Mouse (Mus musculus) urinary bladder, postnatal 4 days (tissue): ENCODE measurements around the gene Bloc1s6.

Source experiments
- DNase-seq, 2 experiments: peaks; one replicate each; pipeline ENCODE4 v3.0.0; 2021 to 2022; ENCODE audit warnings: low spot score in 2 of 2

The Bloc1s6 gene

DNA sequence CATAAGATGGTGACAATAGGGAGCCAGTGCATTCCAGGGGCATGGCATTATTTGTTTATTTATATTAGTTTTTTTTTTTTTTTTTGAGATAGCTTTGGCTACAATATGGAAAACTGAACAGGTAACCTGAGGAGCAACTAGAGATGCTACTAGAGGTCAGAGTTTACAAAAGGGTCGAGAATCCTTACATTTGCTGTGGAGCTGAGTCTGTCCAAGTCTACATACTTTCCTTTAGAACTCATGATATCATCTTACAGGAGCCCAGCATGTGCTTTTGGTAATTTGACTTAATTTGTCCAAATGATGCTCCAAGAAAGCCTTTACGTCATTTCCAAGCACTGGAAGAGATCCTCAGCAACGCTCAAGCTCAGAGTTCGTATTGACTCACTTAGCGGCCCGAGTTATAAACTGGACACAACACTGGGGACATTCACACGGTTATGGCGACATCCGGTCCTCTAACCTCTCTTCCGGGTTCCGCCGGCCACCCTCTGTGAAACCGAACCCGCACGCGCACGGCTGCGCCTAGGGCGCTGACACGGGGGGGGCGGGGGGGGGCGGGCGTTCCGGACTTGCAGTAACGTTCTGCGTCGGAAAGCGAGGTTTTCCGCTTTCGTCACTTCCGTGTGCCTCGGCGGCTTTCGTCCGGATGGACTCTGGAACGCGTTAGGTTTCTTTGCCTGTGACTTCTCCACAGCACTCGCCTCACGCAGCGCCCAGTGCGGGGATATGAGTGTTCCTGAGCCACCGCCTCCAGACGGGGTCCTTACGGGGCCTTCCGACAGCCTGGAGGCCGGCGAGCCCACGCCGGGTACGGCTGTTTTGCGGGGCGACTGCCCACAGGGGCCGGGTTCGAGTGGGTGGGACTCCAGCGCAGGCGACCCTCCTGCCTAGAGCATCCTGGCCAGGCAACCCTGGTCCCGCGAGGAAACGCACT is at the start of gene Bloc1s6:
Gene Bloc1s6, plus strand, starts transcription at position 610 of the 937 bp plus-strand sequence.
- peak; percentile 83 to 88 for DNase-seq

DNA sequence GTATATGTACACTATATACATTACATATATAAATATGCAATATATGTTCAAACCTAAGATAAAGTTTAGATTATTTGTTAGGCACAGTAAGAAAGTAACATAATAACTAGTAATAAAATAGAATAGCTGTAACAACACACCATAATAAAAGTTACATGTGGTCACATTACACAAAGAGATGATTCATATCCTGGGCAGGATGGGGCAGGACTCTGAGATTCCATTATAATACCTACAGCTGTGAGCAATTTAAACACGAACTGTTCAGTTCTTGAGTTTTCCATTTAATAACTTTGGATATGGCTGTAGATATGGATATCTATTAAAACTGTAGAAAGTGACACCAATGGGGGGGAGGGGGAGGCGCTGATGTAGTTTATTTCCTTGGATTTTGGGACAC is 40.8 kb upstream of the Bloc1s6 start:
- DNase-seq = no peak

DNA sequence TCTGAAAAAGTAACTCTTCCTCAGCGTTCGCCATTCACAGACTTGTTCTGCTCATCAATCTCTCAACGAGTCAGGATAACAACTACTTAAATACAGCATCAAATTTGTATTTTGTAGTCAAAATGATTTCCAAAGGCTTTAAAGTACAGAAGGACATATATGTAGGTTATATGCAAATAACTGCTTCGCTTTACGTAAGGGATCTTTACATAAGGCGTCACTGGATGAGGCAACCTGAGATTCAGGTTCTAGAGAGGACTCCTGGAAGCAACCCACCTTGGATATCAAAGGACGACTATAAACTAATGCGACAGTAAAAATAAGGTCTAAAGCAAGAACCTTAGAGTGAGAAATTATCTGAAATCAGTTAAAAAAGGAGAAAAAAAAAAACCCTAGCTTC is 37.3 kb upstream of the Bloc1s6 start:
- no peak for DNase-seq

DNA sequence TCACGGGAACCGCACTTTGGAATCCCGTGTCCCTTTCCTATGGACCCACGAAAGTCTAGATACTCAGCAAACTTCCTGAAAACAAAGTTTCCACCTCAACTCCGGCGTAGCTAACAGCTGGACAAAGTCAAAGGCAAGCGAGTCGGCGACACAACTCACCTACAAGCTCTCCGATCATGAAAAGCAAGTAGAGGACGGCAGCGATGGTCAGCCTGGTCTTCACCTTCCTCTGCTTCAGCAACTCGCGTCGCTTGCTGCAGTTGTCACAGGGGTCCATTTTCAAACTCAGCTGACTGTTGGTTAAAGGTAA is 36.5 kb upstream of the Bloc1s6 start:
- DNase-seq = no peak

- peak; percentile 78 to 80 for DNase-seq
These were observed 35.9 kb upstream of the Bloc1s6 start, which contains the start of gene Slc30a4 for GRCm38 (mm10) chr2:122702181-122703036. Gene Slc30a4, minus strand, starts transcription at chr2:122702663.

- DNase-seq = no peak
These were observed 33.7 kb upstream of the Bloc1s6 start for GRCm38 (mm10) chr2:122704572-122704971.

GRCm38 (mm10) chr2:122708080-122708479 is 30.2 kb upstream of the Bloc1s6 start:
- peak in 1 of 2 experiments; percentile 25 for DNase-seq

DNA sequence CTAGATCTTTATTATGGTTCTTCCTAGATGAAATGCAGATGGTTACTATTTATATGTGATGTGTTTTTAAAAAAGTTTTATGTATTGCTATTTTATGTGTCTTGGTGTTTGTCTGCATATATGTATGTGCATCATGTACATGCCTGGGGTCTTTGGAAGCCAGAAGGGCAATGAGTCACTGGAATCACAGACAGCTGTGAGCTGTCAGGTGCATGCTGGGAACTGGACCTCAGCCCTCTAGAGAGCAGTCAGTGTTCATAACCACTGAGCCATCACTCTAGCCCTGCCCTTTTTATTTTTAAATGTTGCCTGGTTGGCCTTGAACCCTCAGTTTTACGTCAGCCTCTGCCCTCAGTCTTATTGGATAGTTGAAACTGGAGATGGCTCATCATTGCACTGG is 29.1 kb upstream of the Bloc1s6 start:
- no peak for DNase-seq

GRCm38 (mm10) chr2:122711911-122712310 is 26.4 kb upstream of the Bloc1s6 start:
- no peak for DNase-seq

DNA sequence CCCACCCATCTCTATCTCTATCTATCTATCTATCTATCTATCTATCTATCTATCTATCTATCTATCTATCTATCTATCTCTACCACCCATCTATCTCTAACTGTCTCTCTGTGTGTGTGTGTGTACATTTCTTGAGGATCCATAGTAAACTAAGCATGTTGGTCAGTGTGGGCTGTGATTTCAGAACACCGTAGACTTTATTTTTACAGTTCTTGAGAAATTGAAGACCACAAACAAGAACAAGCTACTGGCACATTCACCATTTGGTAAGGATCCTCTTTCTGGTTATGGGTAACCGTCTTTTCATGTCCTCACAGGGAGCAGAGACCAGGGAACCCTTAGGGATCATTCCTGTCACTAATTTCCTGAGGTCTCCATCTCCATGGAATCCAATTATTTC is 25.5 kb upstream of the Bloc1s6 start:
- DNase-seq = no peak

DNA sequence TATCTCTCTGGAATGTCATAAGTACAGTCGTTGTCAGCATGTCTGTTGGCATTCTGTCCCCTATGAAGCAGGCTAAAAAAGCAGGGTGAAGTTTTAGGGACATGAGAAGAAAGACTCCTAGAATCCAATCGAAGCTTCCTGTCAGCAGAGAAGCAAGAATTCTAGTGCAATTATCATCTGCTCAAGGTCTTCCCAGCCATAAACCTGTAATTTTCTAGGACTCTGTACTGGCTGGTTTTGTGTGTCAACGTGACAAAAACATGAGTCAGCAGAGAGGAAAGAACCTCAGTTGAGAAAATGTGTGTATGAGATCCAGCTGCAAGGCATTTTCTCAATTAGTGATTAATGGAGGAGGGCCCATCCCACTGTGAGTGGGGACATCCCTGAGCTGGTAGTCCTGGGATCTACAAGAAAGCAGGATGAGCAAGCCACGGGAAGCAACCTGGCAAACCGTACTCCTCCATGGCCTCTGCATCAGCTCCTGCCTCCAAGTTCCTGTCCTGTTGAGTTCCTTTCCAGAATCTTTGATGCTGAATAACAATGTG is 23.1 kb upstream of the Bloc1s6 start:
- no peak for DNase-seq

DNA sequence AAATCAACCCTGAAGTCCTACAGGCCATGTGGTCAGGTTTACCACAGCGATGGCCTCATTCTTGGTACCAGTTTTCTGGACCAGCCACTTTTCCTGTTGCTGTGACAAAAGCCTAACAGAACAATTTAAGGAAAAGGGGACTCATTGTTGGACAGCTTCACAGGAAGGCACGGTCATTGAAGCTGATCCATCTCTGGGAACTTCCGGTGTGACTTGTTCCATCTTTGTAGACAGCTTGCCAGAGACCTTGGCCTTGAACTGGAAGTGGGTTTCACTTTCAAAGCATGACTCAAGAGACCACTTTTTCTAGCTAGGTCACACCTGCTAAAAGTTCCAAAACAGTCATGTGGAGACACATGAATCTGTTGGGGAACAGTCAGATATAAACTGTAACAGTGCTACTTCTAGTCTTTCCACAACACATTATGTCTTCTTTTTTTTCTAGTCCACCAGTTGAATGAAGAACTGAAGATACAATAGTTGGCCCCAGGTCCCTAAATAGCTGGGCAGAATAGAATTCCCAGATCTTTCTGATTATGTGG is 21.9 kb upstream of the Bloc1s6 start:
- DNase-seq = no peak

- no peak for DNase-seq
These were observed 19.1 kb upstream of the Bloc1s6 start for GRCm38 (mm10) chr2:122719232-122719631.

- DNase-seq = no peak
These were observed 17.7 kb upstream of the Bloc1s6 start for GRCm38 (mm10) chr2:122720564-122720963.

GRCm38 (mm10) chr2:122725604-122726003 is 12.7 kb upstream of the Bloc1s6 start:
- no peak for DNase-seq

DNA sequence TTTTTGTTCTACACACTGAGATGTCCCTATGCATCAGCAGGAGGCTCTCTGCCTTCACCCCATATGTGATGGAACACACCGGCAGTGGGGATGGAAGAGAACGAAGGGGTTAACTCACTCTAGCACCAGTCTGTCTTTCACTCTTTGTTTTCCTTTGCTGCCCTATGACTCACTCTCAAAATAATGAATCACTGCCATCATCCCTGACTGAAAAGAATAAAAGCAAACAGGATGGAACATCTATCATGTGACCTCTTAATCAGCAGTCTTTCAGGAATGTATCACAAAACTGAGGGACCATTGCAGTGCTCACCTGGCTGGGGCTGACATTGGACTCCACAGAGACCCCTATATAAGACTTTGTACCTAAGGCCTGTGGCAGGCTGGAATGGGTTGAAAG is 6.8 kb upstream of the Bloc1s6 start:
- no peak for DNase-seq

DNA sequence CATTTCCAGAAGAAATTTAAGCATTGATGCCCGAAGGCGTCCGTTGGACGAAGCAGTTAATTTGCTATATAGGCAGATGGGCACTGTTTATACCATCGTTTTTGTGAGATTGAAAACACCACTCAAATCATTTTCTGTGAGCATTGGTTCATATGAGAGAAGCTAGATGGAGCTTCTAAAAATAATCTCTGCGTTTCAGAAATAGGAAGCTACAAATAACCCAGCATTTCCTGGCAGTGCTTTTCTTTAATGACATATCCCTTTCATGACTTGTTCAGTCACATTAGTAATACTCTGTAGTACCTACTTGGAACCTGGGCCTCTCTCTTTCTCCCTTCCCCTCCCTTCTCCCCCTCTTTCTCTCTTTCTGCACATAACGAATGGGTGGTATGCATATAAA is 720 bp downstream of the Bloc1s6 start:
- no peak for DNase-seq

DNA sequence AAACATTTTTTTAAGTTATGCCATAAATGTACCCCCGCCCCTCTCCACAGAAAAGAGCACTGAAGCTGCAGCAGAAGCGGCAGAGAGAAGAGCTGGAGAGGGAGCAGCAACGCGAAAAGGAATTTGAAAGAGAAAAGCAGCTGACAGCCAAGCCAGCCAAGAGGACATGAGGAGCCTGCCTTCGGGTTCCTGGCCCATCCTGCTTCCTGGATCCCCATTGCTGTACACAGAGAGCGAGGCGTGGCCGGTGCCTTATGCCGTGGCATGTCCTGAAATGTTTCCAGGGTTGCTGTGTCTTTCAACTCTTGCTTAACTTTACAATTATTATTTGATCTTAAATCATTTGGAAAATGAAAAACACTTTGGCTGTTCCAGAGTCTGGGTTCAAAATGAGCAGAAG is 8.2 kb downstream of the Bloc1s6 start:
- no peak for DNase-seq

DNA sequence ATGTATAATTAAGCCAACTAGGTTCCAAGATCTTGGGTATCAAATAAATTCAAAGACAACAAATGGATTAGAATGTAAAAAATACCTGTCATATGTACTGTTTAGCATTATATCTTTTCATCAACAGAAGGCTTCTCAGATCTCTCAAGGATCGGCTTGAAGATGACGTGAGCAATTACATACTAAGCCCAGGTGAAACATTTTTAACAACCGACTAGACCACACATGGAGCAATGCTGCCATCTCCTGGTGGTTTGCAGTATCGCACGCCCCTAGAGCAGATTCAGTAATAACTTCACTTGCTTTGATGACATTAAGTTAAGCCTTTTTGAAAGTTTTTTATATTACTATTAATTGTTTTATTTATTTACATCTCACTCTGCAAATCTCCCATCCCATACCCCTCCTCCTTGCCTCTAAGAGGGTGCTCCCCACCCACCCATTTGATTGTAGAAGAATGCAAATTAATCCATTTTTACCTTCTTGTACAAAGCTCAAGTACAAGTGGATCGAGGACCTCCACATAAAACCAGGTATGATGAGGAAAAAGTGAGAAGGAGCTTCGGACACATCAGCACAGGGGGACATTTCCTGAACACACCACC is 15.5 kb downstream of the Bloc1s6 start:
- DNase-seq = no peak

DNA sequence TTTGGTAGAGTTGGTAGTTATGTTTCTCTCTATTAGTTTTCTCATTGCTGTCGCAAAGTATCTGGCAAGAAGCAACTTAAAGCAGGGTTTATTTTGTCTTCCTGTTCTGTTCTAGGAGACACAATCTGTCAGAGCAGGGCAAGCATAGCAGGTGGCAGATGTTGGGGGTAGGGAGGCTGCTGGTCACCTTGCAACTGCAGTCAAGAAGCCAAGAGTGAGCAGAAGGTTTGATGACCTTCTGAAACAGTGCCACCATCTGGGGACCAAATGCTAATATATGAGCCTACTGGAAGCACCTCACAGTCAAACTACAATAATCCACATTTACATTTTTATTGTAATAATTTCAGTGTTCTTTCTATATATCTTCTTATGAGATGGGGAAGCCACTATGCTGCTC is 21.5 kb downstream of the Bloc1s6 start:
- no peak for DNase-seq

DNA sequence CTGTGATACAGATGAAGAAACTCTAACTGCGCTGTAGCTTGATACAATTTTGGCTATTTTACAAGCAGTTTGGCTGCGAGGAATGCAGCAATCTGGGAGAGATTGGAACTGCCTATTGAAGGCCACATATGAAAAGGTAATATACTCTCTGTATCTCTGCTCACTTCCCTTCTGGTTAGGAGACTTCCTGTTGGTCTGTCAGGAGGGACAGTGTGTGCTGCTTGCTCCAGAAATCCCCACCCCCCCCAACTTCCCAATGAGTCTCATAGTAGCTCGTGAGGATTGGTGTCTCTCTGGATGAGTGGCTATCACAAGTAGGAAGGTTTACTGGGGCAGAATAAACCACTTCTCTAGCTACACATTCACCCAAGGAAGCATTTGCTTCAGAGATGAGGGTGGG is 24.7 kb downstream of the Bloc1s6 start:
- no peak for DNase-seq

DNA sequence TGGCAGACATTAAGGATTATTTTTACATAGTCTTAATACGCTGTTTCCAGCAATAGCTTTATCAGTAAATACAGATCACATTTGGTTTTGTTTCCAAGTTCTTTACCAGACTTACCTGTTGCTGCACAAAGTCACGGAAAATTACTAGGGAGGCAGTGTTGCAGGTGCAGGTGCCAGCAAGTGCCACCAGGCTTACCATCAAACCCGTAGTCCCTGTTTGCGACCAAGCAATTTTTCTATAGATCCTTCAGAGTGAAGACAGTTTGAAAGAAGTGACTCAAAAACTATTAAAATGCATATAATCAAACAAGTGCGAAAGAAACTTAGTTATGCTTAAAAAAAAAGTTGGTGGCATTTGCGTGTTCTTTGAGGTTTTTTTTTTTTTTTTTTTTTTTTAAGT is 26.2 kb downstream of the Bloc1s6 start:
- DNase-seq = no peak
